Mouse (Mus musculus): ENCODE results near the gene A730015C16Rik. TPM values are rescaled to one million over a fixed set of nuclear protein-coding genes. Genes with fewer than 3 reads are reported as not detected.

Gene A730015C16Rik
- total RNA-seq, 2 experiments from 2014 or later, result 0.37 TPM; not detected in 1

DNA sequence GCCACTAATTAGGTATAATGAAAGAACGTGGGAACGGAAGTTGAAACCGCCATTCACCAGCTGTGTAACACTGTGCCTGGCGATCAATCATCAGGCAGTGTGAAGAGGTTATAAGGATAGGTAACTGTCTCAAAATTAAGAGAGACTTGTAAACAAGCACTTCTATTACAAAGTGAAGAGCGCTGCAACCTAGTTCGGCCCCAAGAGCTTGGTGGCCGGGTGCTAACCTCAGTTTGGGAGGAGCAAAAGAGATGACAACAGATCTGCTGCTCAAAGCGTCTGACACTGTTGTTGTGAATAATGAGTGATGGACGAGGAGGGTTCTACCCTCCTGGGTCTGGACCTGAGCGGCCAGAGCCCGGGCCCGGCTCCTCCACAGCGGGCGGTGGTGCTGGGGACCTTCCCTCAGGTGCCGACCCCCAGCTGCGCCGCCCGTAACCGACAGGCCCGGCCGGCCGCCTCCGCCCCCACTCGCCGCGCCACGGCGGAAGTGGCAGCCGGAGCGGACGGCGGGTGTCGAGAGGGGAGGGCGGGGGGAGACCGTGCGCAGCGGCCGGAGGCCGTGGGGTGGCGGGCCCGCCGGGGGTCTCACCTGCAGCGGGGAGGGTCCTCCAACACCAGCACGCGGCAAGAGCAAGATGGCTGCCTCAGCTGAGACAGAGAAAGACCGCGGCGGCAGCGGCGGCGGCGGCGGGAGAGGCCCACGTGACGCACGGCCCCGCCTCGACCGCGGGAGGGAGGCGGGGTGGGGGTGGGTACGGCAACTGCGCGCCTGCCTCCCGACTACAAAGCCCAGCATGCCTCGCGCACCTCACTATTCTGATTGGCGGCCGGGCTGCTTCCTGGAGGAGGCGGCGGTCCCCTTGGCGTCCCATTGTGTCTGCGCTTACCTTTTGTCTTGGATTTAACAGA is 15.2 kb downstream of the A730015C16Rik start, which contains the start of gene Btf3l4:
TSS of gene Btf3l4 (minus strand) at position 699 of the 912 bp plus-strand sequence.
- peak; percentile 77 to 89 for DNase-seq (ENCODE audit: low spot score in 2 of 2)

DNA sequence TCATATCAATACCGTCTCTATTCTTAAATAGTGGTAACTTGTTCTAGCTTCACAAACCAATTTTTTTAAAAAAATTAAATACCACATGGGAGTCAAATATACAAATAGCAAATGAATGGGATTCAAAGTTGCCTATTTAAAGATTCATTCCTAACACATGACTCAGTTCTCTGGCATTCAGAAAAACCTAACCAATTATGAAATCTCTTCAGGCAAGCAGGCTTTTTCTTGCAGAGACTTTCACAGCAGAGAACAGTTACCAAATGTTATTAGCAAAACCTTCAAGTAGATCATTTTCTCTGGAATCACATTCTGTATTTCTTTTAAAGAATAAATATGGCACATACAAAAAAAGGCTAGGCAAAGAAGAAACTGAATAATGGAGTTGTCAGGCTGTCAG is 17.7 kb downstream of the A730015C16Rik start:
- DNase-seq (ENCODE audit: low spot score in 2 of 2), result no peak

DNA sequence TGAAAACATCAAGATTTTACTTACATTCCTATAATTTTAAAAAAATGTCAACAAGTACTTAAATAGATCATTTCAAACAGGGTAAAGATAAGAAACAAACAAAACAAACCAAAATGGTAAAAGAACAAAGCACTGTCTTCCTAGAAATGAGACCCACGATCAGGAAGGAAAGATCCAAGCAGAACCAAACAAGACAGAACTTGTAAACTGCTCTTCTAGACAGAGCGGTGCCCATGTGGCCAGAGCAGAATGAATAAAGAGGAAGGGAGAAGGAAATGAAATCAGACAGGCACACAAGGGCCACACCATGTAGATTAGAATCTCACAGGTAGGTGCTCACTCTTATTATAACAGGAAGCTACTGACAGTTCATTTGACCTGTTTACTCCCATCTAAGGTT is 21.8 kb downstream of the A730015C16Rik start:
- DNase-seq (ENCODE audit: low spot score in 2 of 2), result no peak

DNA sequence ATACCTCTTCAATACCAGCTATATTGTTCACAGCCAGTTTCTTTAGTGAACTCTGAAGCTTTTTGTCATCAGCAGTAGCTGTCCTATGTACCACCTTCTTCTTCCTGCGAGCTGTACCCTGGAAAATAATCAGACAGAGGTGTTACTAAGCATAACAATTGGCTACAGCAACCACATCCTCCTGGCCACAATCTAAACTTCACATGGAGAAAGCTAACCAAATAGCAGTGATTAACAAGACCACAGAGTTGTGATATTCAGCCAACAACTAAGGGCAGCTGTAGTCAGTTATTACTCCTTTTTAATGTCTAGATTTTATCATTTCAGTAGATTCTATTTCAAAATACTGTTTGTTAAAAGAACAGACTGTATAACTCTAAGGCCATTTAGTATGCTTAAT is 22.3 kb downstream of the A730015C16Rik start:
- DNase-seq (ENCODE audit: low spot score in 2 of 2), result no peak

DNA sequence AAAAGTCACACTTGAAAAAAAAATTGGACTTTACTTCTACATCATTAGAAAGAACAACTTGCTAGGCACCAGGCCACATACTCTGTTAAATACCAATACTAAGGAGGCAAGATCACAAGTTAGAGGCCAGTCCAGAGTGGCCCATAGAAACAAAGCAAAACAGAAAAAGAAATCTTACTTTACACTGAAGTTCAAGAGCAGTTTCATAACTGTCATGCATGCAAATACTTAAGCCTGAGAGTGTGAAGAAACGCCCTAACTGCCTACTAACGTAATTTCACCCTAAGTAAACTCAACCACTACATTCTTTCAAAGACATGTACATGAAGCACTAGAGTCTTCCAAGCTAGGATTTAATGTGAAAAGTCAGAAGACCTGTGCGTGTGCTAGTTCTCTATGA is 22.7 kb downstream of the A730015C16Rik start:
- no peak for DNase-seq (ENCODE audit: low spot score in 2 of 2)

DNA sequence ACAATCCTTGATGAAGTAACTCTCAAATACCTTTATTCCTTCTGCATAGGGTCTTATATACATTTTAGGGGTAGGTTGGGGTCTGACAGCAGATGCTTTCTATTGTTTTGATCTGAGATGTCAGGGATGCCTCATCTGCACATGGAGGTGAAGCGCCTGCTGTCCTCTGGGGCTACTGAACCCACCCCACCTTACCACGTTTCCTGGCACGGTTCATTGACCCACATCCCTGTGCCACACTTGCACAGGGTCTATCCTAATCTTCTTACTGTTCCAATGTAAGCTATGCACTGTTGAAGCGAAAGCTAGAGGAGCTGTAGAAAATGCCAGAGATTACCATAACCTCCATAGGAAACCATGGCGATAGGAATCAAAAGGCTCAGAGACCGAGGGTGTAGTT is 36.9 kb downstream of the A730015C16Rik start:
- no peak for DNase-seq (ENCODE audit: low spot score in 2 of 2)

DNA sequence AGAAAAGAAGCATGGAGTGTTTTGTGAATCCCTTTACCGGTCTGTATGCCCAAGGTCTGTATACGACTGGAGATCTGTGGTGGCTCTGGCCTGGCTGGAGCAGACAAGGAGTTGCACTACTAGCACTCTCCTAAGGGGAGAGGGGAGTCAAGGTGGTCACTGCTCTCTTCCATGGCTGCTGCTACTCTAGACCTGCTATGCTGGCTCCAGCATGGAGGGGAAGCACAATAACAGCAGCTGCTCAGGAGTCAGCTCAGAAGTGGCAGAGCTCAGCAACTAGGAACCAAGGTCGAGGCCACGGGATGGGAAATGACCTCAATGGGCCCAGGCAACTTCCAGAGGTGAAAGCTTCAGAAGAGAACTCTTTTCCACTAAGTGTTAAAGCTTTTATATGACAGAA is 37.3 kb downstream of the A730015C16Rik start:
- DNase-seq (ENCODE audit: low spot score in 2 of 2), result no peak

DNA sequence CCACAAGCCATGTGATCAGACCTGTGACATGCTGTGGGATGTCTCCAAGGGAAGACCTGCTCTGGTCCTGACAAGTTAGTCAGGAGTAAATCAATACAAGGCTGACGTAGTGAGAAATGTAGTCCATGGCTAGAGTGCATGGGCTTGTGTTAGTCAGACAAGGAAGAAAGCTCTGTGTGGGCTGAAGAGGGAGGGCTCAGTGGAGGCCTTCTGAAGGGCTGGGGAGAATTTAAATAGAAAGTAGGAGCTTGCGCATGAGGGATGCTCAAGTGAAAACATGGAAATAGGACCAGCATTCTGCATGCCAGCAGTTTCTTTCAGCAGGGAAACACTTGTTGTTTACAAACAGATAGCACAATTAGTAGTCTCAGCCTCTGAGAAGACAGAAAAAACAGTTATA is 44.9 kb downstream of the A730015C16Rik start:
- DNase-seq (ENCODE audit: low spot score in 2 of 2), result no peak

DNA sequence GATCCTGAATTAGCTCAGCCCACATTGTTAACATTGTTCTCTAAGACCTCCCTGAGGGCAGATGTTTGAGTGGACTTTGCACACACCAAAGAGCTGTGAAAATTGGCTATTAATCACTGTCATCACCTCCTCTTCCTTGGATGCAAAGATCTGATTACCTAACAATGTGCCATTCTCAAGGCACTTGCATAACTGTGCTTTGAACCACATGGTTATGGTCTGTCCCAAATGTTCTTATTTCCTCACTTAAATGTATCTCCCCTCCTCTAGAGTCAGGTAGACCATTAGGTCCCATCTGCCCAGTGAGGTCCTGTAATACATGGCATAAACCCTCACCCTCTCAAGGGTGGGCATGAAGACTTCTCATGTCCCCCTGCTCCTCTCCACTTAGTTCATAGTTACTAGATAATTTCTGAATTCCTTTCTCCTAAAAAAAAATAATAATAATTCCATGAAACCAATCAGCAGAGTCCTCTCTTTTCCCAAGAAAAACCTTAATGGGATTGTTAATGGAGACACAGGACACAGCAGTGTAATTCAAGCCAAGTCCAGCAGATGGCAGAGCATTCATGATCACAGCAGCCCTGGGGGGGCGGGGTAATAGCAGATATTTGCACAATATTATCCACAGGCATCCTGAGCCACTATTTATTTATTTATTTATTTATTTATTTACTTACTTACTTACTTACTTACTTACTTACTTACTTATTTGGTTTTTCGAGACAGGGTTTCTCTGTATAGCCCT is 50.2 kb downstream of the A730015C16Rik start:
- DNase-seq (ENCODE audit: low spot score in 2 of 2), result peak; percentile 30 to 63

Other genes starting within 250 kb of the A730015C16Rik start
- 10 to 100 TPM; 30.0 to 33.1 TPM for gene Cc2d1b, start 228.7 kb downstream of the A730015C16Rik start, total RNA-seq (2021)
- gene 3110021N24Rik, start 129.0 kb downstream of the A730015C16Rik start, total RNA-seq (2021), result under 1 TPM; 0.73 to 0.93 TPM
- 10 to 100 TPM; 24.5 to 26.5 TPM for gene Zfyve9, start 67.8 kb downstream of the A730015C16Rik start, total RNA-seq (2021)
- gene Btf3l4, start 15.0 kb downstream of the A730015C16Rik start, total RNA-seq (2021), result 10 to 100 TPM; 83.6 to 97.1 TPM
- gene Txndc12, start 14.0 kb downstream of the A730015C16Rik start, total RNA-seq (2021), result 10 to 100 TPM; 37.2 to 41.1 TPM
- 10 to 100 TPM; 19.8 to 20.4 TPM for gene Kti12, start 834 bp downstream of the A730015C16Rik start, total RNA-seq (2021)
- 1 to 10 TPM in 1 of 2 experiments, under 1 TPM in 1; 0.98 to 1.0 TPM for gene Rab3b, start 30.4 kb upstream of the A730015C16Rik start, total RNA-seq (2021)
- gene Nrd1, start 152.0 kb upstream of the A730015C16Rik start, total RNA-seq (2021), result 10 to 100 TPM; 95.5 to 98.8 TPM

All from gastrocnemius, postnatal 4 days (tissue).